Mouse (Mus musculus): ENCODE data around the gene Ralgapa2. TPM values are rescaled to one million over a fixed set of nuclear protein-coding genes. Genes with fewer than 3 reads are reported as not detected.

The Ralgapa2 gene
- total and polyA plus RNA-seq, 3 experiments = 5.6 to 10.3 (median 8.9) TPM

- no peak overlapping the region for H3K4me3 ChIP-seq (replicated peaks in 1 of 3; ENCODE audit: low read depth in 2 of 3, low read length in 2 of 3, poor library complexity in 1 of 3)
- no peak overlapping the region for H3K9ac ChIP-seq (ENCODE audit: insufficient read depth, low read depth)
- dilution Hi-C loops (cut with MboI; ENCODE audit: extremely low pct_ligation_motif_present, extremely low pct_unique_long_range_greater_than_20kb, low sequenced_read_pairs) = no loop called here
- H3K36me3 ChIP-seq (replicated peaks in 1 of 2; ENCODE audit: control insufficient read depth in 1 of 2, insufficient read depth in 1 of 2, low read length in 1 of 2) = no peaks in the 10 kb centered on the region
- no peaks in the 10 kb centered on the region for H3K79me2 ChIP-seq (replicated peaks; ENCODE audit: control insufficient read depth, extremely low read depth, insufficient read depth, poor library complexity, severe bottlenecking)
- no peak for TF ChIP-seq TCF12 (IDR thresholded peaks at IDR 0.05; ENCODE audit: low read depth, low read length)
- no peak for TF ChIP-seq ELF1 (IDR thresholded peaks at IDR 0.05; ENCODE audit: low read depth, low read length)
- no peak for TF ChIP-seq RAD21 (IDR thresholded peaks at IDR 0.05; ENCODE audit: low read depth, low read length)
- TF ChIP-seq E2F4 (IDR thresholded peaks at IDR 0.05; ENCODE audit: insufficient replicate concordance, low read depth, low read length) = no peak
- TF ChIP-seq PAX5 (IDR thresholded peaks at IDR 0.05; ENCODE audit: low read length) = no peak
- no peak overlapping the region for H3K27ac ChIP-seq (ENCODE audit: insufficient read depth, low read depth)
- H3K9me3 ChIP-seq (replicated peaks; ENCODE audit: low read length) = no peaks in the 10 kb centered on the region
- DNase-seq (ENCODE audit: extremely low read depth) = no peak
- peaks cover 0 to 8% of the 10 kb centered on the region in 2 experiments; a peak in 2 of 4 replicates for H3K4me1 ChIP-seq (ENCODE audit: control insufficient read depth in 1 of 2, insufficient read depth in 2 of 2)
- in situ Hi-C loops (cut with MboI; ENCODE audit: low pct_ligation_motif_present, low pct_unique_long_range_greater_than_20kb, low sequenced_read_pairs) = no loop called here
- peaks cover under 1% of the 10 kb centered on the region for H3K27me3 ChIP-seq (replicated peaks)
- no peak overlapping the region for H3K4me2 ChIP-seq (ENCODE audit: insufficient read depth, low read depth, poor library complexity, severe bottlenecking)
Measured at GRCm38 (mm10) chr2:146196126-146196525, 316.0 kb downstream of the Ralgapa2 start.
